Mouse (Mus musculus) embryonic facial prominence, embryonic 13.5 days (tissue): Measurements from ENCODE around the gene Kpna1. TPM values are rescaled to one million over a fixed set of nuclear protein-coding genes. Genes with fewer than 3 reads are reported as not detected.
"Not testable (repeated sequence)": the region's sequence is repeated elsewhere in the genome, so short reads cannot be mapped to it uniquely, and the experiment has no call there.

ENCODE experiments used
- ATAC-seq: fragments of 200-750 bp; cut with Nextera tagmentation; 2 replicates; pipeline ENCODE4 v1.8.0; 2017; ENCODE audit warnings: low read depth; ENCODE audit not compliant: insufficient number of reproducible peaks, insufficient read depth, low FRiP score, low TSS enrichment
- H3K27ac ChIP-seq: fragments of 300-500 bp; sonication (generic); 2 replicates; pipeline ENCODE4 v1.5.1; 2015; ENCODE audit warnings: moderate library complexity, mild to moderate bottlenecking, inconsistent platforms
- H3K27me3 ChIP-seq: fragments of 300-500 bp; sonication (generic); 2 replicates; pipeline ENCODE4 v1.6.1; 2015; ENCODE audit warnings: mild to moderate bottlenecking, inconsistent platforms
- H3K36me3 ChIP-seq: fragments of 300-500 bp; sonication (generic); 2 replicates; pipeline ENCODE4 v1.6.1; 2015; ENCODE audit warnings: mild to moderate bottlenecking, inconsistent platforms
- H3K4me1 ChIP-seq: fragments of 300-500 bp; sonication (generic); 2 replicates; pipeline ENCODE4 v1.6.1; 2015; ENCODE audit warnings: inconsistent platforms
- H3K4me2 ChIP-seq: fragments of 300-500 bp; sonication (generic); 2 replicates; pipeline ENCODE4 v1.6.1; 2015; ENCODE audit warnings: moderate library complexity, mild to moderate bottlenecking, inconsistent platforms
- H3K4me3 ChIP-seq: fragments of 300-500 bp; sonication (generic); 2 replicates; pipeline ENCODE4 v1.5.1; 2015; ENCODE audit warnings: mild to moderate bottlenecking, inconsistent platforms
- H3K9ac ChIP-seq: fragments of 300-500 bp; sonication (generic); 2 replicates; pipeline ENCODE4 v1.6.1; 2015; ENCODE audit warnings: mild to moderate bottlenecking, inconsistent platforms
- H3K9me3 ChIP-seq: fragments of 300-500 bp; sonication (generic); 2 replicates; pipeline ENCODE4 v1.6.1; 2016; ENCODE audit warnings: inconsistent platforms
- WGBS: fragments of 180-500 bp; shearing (Covaris S2); methylation state at CpG from one replicate; pipeline ENCODE4 v1.1.7; 2015; ENCODE audit warnings: mixed read lengths; 5-methylcytosine and 5-hydroxymethylcytosine counted together
- polyA plus RNA-seq: library from polyadenylated mRNA; unstranded; fragments of >200 nt; fragmentation: Nextera tagmentation; extraction: Ambion mirVana; gene quantifications from 2 replicates; pipeline ENCODE4 v1.2.1, GENCODE M21; 2015

Gene Kpna1
- polyA plus RNA-seq, 1 experiment from 2014 or later = 38.9 TPM

GRCm38 (mm10) chr16:35993316-35993715 is 14.8 kb downstream of the Kpna1 start:
- Histone ChIP-seq H3K9me3 (no peaks in the 10 kb centered on the region), H3K9ac (no peak overlapping the region), H3K4me3 (no peak overlapping the region), H3K36me3 (peaks cover 4% of the 10 kb centered on the region; the same call in 1 of the 2 replicates), H3K4me1 (peaks cover 3% of the 10 kb centered on the region), H3K27ac (no peak overlapping the region), H3K27me3 (no peaks in the 10 kb centered on the region), H3K4me2 (no peak overlapping the region)
- no peak for ATAC-seq
- WGBS = 82% methylated on average over 3 of the region's 3 CpGs

- WGBS = 94% methylated on average over 4 of the region's 4 CpGs
- peaks cover 17% of the 10 kb centered on the region; the same call in 1 of the 2 replicates for H3K36me3 ChIP-seq
- H3K4me2 ChIP-seq = not testable (repeated sequence)
Observed at GRCm38 (mm10) chr16:35998852-35999251, 20.3 kb downstream of the Kpna1 start.

GRCm38 (mm10) chr16:36008396-36008795 is 29.8 kb downstream of the Kpna1 start:
- Histone ChIP-seq H3K9me3 (no peaks in the 10 kb centered on the region), H3K27ac (no peak overlapping the region), H3K36me3 (peaks cover 24% of the 10 kb centered on the region), H3K27me3 (no peaks in the 10 kb centered on the region), H3K4me2 (no peak overlapping the region), H3K4me1 (no peaks in the 10 kb centered on the region), H3K9ac (no peak overlapping the region), H3K4me3 (no peak overlapping the region)
- 86% methylated on average over 3 of the region's 3 CpGs for WGBS
- ATAC-seq = no peak

More at GRCm38 (mm10) chr16:35998852-35999251, 20.3 kb downstream of the Kpna1 start:
- ATAC-seq, H3K27ac ChIP-seq, H3K9me3 ChIP-seq, H3K4me1 ChIP-seq, H3K27me3 ChIP-seq, H3K4me3 ChIP-seq, H3K9ac ChIP-seq: not testable (repeated sequence)

- 97% methylated on average over 1 of the region's 1 CpGs for WGBS
- no peak overlapping the region for H3K9ac ChIP-seq
- H3K4me3 ChIP-seq = no peak overlapping the region
- no peak for ATAC-seq
- no peak overlapping the region for H3K27ac ChIP-seq
- H3K36me3 ChIP-seq = peaks cover 36% of the 10 kb centered on the region
- no peaks in the 10 kb centered on the region for H3K4me1 ChIP-seq
- H3K9me3 ChIP-seq = no peaks in the 10 kb centered on the region
- H3K4me2 ChIP-seq = no peak overlapping the region
- H3K27me3 ChIP-seq = no peaks in the 10 kb centered on the region
Observed at GRCm38 (mm10) chr16:36016335-36016734, 37.8 kb downstream of the Kpna1 start.

GRCm38 (mm10) chr16:36028120-36028519 is 49.6 kb downstream of the Kpna1 start:
- H3K4me2 ChIP-seq, H3K27me3 ChIP-seq, ATAC-seq, H3K27ac ChIP-seq, H3K4me1 ChIP-seq, H3K9me3 ChIP-seq, H3K4me3 ChIP-seq, H3K9ac ChIP-seq: not testable (repeated sequence)
- 90% methylated on average over 1 of the region's 2 CpGs for WGBS
- peaks cover 47% of the 10 kb centered on the region for H3K36me3 ChIP-seq

GRCm38 (mm10) chr16:36040640-36041624 is 62.4 kb downstream of the Kpna1 start, which contains the start of gene Wdr5b:
Gene Wdr5b (plus strand): TSS chr16:36041190.
- Histone ChIP-seq H3K9ac (peak within 1 kb of the TSS; percentile 78), H3K36me3 (peaks cover 39% of the 10 kb centered on the region), H3K4me1 (peaks cover 17% of the 10 kb centered on the region), H3K27me3 (no peaks in the 10 kb centered on the region), H3K4me2 (peak within 1 kb of the TSS; percentile 67), H3K27ac (peak within 1 kb of the TSS; percentile 92), H3K4me3 (peak within 1 kb of the TSS; percentile 62), H3K9me3 (no peaks in the 10 kb centered on the region)
- WGBS = 2% methylated on average over 39 of the region's 39 CpGs
- peak; percentile 94 for ATAC-seq

- H3K9ac ChIP-seq = peak overlapping the region; percentile 78
- peaks cover 17% of the 10 kb centered on the region for H3K4me1 ChIP-seq
- WGBS = 28% methylated on average over 11 of the region's 11 CpGs
- H3K4me2 ChIP-seq = peak overlapping the region; percentile 67
- H3K27ac ChIP-seq = peak overlapping the region; percentile 92
- H3K36me3 ChIP-seq = peaks cover 44% of the 10 kb centered on the region
- no peaks in the 10 kb centered on the region for H3K9me3 ChIP-seq
- no peaks in the 10 kb centered on the region for H3K27me3 ChIP-seq
- peak overlapping the region; percentile 62 for H3K4me3 ChIP-seq
- no peak for ATAC-seq
Observed at GRCm38 (mm10) chr16:36041625-36042020, 63.1 kb downstream of the Kpna1 start.

- H3K27me3 ChIP-seq = no peaks in the 10 kb centered on the region
- H3K27ac ChIP-seq = no peak overlapping the region
- H3K9me3 ChIP-seq = no peaks in the 10 kb centered on the region
- ATAC-seq = no peak
- peaks cover 56% of the 10 kb centered on the region for H3K36me3 ChIP-seq
- H3K4me1 ChIP-seq = peaks cover 17% of the 10 kb centered on the region
- no peak overlapping the region for H3K9ac ChIP-seq
- H3K4me2 ChIP-seq = no peak overlapping the region
- 82% methylated on average over 10 of the region's 10 CpGs for WGBS
- no peak overlapping the region for H3K4me3 ChIP-seq
Observed at GRCm38 (mm10) chr16:36043073-36043472, 64.5 kb downstream of the Kpna1 start.

GRCm38 (mm10) chr16:36043964-36044363 is 65.4 kb downstream of the Kpna1 start:
- H3K9me3 ChIP-seq = no peaks in the 10 kb centered on the region
- no peak overlapping the region for H3K27ac ChIP-seq
- 91% methylated on average over 4 of the region's 4 CpGs for WGBS
- H3K4me1 ChIP-seq = peaks cover 17% of the 10 kb centered on the region
- H3K4me3 ChIP-seq = no peak overlapping the region
- peaks cover 65% of the 10 kb centered on the region for H3K36me3 ChIP-seq
- ATAC-seq = no peak
- no peak overlapping the region for H3K9ac ChIP-seq
- H3K4me2 ChIP-seq = no peak overlapping the region
- H3K27me3 ChIP-seq = no peaks in the 10 kb centered on the region

- H3K4me1 ChIP-seq = peaks cover 8% of the 10 kb centered on the region
- no peak overlapping the region for H3K27ac ChIP-seq
- 86% methylated on average over 4 of the region's 4 CpGs for WGBS
- no peak for ATAC-seq
- H3K4me2 ChIP-seq = no peak overlapping the region
- no peak overlapping the region for H3K9ac ChIP-seq
- H3K4me3 ChIP-seq = no peak overlapping the region
- H3K36me3 ChIP-seq = peaks cover 98% of the 10 kb centered on the region
- no peaks in the 10 kb centered on the region for H3K27me3 ChIP-seq
- no peaks in the 10 kb centered on the region for H3K9me3 ChIP-seq
Observed at GRCm38 (mm10) chr16:36047538-36047937, 69.0 kb downstream of the Kpna1 start.

- Histone ChIP-seq H3K27me3 (no peaks in the 10 kb centered on the region), H3K9me3 (no peaks in the 10 kb centered on the region), H3K36me3 (peaks cover 73% of the 10 kb centered on the region), H3K9ac (no peak overlapping the region), H3K4me2 (no peak overlapping the region), H3K4me1 (no peaks in the 10 kb centered on the region), H3K27ac (no peak overlapping the region), H3K4me3 (no peak overlapping the region)
- no peak for ATAC-seq
- WGBS = 72% methylated on average over 6 of the region's 6 CpGs
Observed at GRCm38 (mm10) chr16:36051491-36051890, 72.9 kb downstream of the Kpna1 start.
